Mouse (Mus musculus) CD8-positive naive resting alpha-beta T cell, adult 2 months (primary cell): ENCODE data around the gene Bcar3.
A peak's percentile ranks its signal among the peaks of the same experiment; 100 is the strongest.

ENCODE experiments used
- DNase-seq, 2 experiments: peaks; one replicate each; pipeline ENCODE4 v3.0.0; 2022; ENCODE audit warnings: low read depth in 2 of 2, low spot score in 2 of 2

Bcar3 gene

GRCm38 (mm10) chr3:122417466-122417865 is 123.5 kb downstream of the Bcar3 start:
- no peak for DNase-seq

GRCm38 (mm10) chr3:122418564-122419274 is 124.8 kb downstream of the Bcar3 start:
- DNase-seq: no peak

- DNase-seq: peak in 1 of 2 experiments; percentile 2
Observed at GRCm38 (mm10) chr3:122419610-122420409, 125.9 kb downstream of the Bcar3 start.

GRCm38 (mm10) chr3:122420410-122420774 is 126.5 kb downstream of the Bcar3 start:
- DNase-seq: no peak

- DNase-seq: no peak
Observed at GRCm38 (mm10) chr3:122421042-122421702, 127.2 kb downstream of the Bcar3 start.

- DNase-seq: no peak
Observed at GRCm38 (mm10) chr3:122421802-122422201, 127.9 kb downstream of the Bcar3 start.

- DNase-seq: no peak
Observed at GRCm38 (mm10) chr3:122422276-122422675, 128.3 kb downstream of the Bcar3 start.

GRCm38 (mm10) chr3:122423643-122424042 is 129.7 kb downstream of the Bcar3 start:
- no peak for DNase-seq

- DNase-seq: no peak
Observed at GRCm38 (mm10) chr3:122428325-122428821, 134.4 kb downstream of the Bcar3 start.

GRCm38 (mm10) chr3:122430780-122431497 is 137.0 kb downstream of the Bcar3 start:
- DNase-seq: no peak

- no peak for DNase-seq
Observed at GRCm38 (mm10) chr3:122432811-122433406, 139.0 kb downstream of the Bcar3 start.

GRCm38 (mm10) chr3:122433975-122434626 is 140.2 kb downstream of the Bcar3 start:
- DNase-seq: no peak

GRCm38 (mm10) chr3:122434983-122435935 is 141.3 kb downstream of the Bcar3 start:
- no peak for DNase-seq

- DNase-seq: no peak
Observed at GRCm38 (mm10) chr3:122438143-122438825, 144.3 kb downstream of the Bcar3 start.

- DNase-seq: no peak
Observed at GRCm38 (mm10) chr3:122445696-122446095, 151.8 kb downstream of the Bcar3 start.

GRCm38 (mm10) chr3:122446678-122447077 is 152.7 kb downstream of the Bcar3 start:
- no peak for DNase-seq

GRCm38 (mm10) chr3:122448196-122448595 is 154.3 kb downstream of the Bcar3 start:
- no peak for DNase-seq

GRCm38 (mm10) chr3:122450041-122450440 is 156.1 kb downstream of the Bcar3 start:
- no peak for DNase-seq
